Mouse (Mus musculus) ES-CJ7 (cell line): ENCODE measurements around the gene Sc5d.

Source experiments
- DNase-seq: peaks from one replicate; pipeline ENCODE4 v3.0.0; 2011; ENCODE audit warnings: low read depth, low spot score

Gene Sc5d

DNA sequence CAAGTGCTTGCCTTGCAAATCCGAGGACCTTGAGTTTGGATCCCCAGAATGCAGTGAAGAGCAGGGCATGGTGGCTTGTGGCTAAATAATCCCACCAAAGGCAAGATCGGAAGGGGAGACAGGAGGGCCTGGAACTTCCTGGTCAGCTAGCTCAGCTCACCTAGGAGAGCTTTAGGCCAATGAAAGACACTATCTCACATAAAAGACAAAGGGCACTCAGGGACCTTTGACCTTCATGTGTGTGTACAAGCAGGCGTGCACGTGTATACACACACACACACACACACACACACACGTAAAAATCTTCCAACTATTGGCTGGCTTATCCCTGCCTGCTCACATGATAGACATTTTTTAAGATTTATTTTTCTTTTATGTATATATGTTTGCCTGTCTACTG is 3.6 kb downstream of the Sc5d start:
- DNase-seq = no peak

DNA sequence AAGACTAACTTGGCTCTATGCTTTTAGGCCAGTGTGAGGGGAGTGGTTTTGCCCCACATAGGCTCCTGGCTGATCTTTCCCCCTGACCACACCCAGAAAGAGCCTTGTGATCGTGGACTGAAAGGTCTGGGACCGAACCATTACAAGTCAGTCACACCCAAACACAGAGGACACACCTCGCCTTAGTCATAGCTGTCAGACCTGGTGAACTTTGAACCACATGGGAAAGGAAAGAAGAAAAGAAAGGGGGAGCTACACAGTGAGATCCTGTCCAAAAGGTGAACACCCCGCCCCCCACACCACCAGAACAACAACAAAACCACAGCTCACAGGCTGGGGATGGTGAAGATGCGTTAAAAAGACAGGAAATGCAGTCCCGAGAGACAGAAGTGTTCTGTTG is 14.9 kb downstream of the Sc5d start:
- peak; percentile 27 for DNase-seq

DNA sequence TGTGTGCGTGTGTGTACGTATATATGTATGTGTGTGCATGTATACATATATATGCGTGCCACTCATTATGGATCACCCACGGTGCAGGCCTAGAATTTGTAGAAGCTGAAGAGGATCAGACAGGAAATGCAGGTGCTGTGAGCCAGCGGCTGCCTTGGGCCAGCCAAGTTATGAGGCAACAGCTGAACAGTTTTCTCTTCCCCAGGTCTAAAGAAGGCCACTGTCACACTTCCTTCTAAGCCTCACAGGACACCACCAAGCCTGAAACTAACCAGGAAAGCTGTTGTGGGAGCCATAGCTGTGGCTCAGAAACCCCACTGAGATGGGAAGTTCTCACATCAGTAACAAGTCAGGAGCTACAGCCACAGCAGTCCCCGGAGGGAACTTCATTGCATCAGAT is 17.4 kb downstream of the Sc5d start:
- DNase-seq = no peak

DNA sequence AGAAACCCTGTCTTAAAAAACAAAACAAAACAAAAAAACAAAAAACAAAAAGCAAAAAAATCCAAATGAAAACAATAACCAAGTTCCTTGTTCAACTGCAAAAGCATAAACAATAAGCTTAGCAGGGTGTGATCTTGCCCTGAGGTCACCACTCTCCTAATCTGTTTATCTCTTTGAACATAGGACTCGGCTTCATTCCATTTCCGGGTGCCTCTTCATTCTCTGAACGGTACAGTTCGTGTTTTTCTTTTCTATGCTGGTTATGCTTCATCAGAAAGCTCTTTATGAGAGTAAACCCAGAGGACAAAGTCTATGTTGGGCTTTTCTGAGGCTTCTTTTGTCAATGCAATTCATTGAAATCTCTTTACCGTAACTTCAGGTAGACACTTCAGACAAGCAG is 19.9 kb downstream of the Sc5d start:
- no peak for DNase-seq

DNA sequence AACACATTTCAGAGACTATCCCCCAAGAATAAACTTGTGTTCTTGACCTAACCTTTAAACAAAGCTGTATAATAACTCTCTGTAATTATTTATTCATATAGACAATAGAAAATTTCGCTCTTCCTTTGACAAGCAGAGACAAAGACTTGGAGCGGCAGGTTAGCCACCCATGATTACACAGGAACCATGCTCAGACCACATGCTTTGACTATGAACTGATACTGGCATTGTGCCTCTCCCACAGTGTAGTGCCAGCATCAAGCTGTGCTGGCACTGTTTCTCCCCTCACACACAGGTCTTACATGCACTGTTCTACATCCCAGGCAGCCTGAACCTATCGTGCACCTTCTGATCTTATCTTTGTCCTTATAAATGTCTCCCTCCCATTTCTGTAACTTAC is 23.0 kb downstream of the Sc5d start:
- no peak for DNase-seq

DNA sequence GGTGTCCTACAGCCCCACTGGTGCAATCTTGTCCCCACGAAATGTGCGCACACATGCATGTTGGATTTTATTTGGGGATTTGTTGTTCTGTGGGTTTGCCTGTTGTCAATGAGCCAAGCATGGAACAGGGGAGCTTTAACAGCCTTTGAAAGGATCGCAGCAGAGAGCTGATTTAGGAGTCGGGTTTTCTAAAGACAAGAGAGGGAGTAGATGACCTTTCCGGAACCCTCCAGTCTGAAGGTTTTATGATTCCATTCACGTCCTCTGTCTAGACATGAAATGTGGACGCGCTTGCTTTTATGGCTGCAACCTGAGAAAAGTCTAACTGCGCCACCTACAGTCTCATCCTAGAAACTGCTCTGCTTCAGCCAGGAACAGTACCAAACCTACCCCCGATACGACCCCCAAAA is 23.5 kb downstream of the Sc5d start:
- DNase-seq = peak; percentile 44

DNA sequence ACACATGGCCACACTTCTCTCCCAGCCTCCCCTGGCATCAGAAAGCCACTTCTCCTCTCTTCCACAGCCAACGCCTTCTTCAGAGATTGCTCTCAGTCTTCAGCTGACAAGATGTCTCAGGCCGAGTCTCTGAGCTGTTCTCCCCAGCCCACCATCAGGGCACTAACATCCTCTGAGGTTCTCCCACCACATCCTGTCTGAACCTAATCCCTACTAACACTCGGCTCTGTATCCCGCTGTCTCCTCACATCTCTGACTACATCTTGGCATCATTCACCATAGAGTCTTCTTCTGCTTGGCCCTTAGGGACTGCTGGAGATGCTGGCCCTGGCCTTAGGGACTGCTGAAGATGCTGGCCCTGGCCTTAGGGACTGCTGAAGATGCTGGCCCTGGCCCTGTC is 25.2 kb downstream of the Sc5d start:
- no peak for DNase-seq

DNA sequence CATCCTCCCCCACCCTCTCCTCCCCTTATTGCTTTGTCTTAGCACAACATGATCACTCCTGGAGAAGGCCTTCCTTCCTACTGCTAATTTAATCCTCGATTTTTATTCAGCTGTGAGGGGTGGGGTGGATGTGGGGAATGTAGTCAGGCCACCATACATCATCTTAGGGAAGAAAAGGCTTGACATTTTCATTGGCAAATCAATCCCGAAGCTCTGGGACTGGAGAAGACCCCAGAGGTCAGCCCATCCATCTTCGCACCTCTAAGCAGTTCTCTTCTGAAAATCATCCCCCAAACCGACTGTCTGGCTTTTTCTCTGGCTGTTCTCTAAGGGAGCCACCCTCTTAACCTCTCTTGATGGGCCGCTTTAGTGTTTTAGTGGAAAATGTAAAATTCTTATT is 32.9 kb downstream of the Sc5d start:
- no peak for DNase-seq

DNA sequence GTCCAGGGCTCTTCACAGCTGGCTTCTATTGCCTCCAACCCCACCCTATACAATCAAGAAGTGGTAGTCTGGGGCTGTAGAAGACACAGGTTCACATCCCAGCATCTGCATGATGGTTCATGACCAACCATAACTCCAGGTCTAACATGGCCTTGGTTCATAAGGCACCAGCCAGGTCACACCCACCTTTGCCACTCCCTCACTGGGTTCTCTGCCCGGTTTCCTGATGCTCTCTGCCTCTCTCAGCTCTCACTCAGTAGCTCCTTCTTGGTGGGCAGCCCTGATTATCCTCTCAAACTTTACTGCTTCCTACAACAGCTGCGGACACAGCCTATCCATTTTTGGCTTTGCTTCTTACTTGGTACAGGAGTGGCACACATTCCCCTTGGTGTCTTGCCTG is 33.7 kb downstream of the Sc5d start:
- DNase-seq = no peak

DNA sequence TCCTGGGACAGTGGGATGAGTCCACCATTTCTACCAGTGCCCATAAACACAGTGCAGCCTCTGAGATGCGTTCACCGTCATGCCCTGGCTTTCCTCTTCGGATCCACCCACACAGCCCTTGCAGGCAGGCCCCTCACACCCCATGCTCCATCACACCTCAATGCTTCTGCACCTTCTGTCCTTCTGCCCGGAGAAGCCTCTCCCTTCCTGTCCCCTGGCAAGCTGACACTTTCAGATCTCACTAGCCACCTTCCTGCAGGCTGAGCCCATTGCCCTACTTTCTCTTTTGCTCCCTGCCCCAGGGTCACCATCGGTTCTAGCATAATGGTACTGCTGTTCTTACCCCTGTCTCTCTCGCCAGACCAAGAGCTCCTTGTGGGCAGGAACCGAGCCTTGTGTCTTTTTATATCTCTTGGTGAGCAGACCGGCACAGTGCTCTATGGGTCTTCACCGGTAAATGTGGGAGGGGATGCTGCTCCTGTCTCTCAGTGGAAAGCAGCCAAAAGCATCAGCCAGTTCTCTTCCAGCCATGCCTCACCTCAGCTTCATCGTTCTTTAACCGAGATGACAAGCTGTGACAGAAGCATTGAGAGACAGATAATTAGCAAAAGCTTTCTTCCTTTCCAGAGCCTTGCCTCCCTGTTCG is 34.5 kb downstream of the Sc5d start:
- DNase-seq = no peak

DNA sequence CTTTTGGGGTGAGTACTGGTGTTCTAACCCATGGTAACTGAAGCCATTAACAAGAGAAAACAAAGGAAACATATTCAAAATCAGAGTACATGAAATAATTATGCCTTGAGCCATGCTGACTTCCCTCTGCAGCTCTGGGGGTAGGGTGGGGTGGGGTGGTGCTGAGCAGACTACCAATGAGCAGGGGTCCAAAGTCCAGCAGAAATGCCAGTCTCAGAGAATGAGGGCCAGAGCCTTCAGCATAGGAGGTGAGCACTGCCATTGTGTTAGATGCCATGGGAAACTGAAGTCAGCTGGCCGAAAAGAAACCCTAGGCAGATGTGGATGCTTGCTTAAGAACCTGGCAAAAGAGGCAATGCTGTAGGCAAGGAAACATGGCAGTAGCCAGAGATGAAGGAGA is 36.3 kb downstream of the Sc5d start:
- no peak for DNase-seq

DNA sequence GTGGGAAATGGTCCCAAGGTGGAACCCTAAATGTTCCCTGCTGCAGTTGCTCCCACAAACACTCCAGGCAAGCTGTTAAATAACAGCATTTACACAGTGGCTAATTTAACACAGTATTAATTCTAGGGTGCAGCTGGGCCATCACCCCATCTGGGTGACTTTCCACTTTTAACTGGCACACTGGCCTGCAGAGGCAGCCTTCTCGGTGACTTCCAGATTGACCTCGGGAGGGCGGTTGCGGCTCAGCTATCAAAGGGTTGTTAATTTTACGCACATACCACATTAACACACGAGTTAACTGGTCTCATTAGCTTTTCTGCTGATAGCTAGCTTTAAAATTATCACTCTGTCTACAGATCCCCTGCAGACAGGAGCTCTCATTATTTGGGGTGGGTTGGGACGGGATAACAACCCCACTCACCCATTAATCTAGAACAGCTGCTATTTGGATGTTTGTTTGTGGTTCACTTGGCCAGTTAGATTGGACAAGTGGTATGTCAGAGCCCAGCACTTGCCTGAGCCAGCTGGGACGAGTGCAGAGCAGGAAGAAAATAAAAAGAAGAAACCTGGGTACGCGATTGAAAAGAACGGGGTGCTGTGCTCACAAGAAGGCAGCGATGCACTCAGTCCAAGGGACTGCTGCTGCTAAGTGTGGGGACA is 44.9 kb downstream of the Sc5d start:
- DNase-seq = no peak

DNA sequence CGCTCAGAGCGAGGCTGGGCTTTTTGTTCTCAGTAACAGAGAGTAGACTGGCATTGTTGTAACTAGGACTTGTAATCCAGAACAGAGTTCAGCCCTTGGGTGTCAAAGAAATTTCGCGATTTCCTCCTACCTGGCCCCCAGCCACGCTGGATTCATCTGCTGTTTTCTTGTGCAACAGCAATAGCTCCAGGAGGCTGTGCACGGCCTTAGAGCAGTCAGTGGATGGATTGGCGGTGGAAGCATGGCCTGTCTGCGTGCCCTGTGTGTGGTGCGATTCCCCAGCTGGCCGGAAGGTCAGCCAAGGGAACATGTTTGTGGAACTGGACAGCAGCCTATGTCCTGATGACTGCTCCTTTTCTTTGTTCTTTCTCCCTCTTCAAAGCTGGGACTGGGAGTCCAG is 46.4 kb downstream of the Sc5d start:
- DNase-seq = no peak

DNA sequence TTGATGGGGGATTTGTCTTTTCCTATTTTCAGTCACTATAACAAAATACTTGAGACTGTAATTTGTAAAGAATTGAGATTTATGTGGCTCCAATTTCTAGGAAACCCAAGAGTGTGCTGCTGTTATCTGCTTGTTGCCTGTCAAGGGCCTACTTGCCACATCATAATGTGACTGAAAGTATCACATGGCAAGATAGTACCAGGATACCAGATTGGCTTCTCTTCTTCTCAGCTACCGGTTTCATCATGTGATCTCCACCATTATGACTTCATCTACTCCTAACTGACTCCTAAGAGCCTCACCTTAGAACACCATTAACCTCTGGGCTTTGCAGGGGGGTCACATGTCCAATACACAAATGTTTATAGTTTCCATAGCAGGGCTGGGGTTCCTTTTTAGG is 49.9 kb downstream of the Sc5d start:
- no peak for DNase-seq

DNA sequence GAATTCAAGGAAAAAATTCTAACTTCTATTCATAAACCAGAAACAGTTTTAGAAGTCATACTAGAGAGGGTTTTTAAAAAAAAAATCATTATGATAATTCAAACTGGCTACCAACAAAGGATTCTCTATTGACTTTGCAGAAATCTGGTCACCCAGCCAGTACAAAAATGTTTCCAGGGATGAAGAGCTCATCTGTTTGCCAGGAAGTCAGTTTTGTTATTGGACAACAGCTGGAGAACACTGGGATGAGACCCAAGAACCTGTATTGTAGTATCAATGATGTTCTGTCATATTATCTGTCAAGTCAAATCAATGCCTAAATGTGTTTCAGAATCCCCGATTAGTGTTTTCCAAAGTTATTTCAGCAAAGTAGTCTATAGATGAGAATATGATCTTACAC is 50.9 kb downstream of the Sc5d start:
- no peak for DNase-seq

DNA sequence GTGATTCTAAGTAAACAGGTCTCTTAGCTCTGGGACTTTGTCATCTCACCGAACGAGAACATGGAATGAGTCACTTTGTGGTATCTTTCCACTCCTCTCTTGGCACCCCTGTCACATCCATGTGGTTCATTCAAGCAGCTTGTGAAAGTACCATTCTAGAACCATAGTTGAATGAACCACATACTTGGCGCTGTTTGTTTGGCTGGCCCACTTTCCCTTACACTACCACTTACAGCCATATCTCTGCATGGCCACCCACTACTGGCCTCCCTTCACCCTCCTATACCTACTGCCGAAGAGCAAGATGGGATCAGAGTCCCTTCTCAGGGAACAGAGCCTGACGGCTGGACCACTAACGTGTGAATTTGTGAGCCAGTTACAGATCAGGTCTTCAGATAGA is 54.4 kb downstream of the Sc5d start:
- DNase-seq = no peak

DNA sequence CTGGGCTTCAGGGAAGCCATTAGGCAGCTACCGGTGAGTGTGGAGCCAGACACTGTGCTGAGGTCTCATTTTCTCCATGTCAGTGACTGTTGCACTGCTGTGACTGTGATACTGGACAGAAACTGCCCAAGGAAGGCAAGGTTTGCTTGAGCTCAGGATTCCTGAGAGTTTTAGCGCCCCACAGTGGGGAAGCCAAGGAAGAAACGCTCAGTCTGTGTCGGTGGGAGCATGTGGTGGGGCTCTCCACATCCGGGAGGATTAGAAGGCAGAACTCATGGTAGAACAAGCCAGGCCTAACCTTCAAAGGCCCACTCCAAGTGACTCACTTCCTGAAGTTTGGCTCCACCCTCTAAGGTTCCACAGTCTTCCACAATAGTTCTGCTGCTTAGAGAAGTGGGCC is 55.6 kb downstream of the Sc5d start:
- DNase-seq = peak; percentile 66

DNA sequence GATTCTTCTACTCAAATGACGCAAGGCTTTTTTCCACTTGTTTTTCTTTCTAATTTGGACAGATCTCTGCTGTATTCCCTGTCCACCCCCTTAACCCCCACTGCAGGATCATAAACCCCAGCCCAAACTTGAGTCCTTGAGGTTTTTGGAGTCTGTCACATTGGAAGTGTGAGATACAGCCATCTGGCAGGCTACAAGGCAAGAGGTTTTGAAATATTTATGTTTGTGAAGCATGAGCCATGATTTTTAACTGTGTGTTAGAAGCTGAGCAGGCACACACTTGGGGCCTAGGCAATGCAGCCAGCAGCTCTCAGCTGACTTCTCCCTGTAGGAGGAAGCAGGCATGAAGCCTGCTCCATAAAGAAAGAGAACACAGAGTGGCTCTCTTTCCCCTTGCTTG is 57.3 kb downstream of the Sc5d start:
- DNase-seq = no peak

DNA sequence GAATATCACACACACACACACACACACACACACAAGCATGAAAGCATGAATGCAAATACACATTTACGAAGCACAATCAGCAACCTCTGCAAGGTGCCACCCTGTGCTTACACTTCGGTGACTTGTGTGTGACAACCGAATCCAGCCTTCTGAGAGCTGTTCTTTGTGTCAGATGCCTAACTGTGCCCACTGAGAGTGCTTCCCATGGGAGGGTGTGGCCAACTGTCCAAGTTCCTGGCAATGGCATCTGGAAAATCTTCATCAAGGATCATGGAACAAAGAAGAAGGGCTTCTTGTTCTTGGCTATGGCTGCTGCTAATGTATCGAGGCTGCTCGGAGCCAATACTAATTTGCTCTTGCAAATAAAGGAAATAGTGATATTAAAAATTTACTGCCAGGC is 61.8 kb downstream of the Sc5d start:
- DNase-seq = no peak
